Mouse (Mus musculus) erythroblast, embryonic 14.5 days (primary cell): Measurements from ENCODE around the gene Smad3.

ENCODE experiments used
- GATA1 ChIP-seq: IDR thresholded peaks from 2 replicates; pipeline ENCODE4 v1.6.1; 2012; ENCODE audit warnings: low read length, inconsistent platforms, mixed read lengths
- TAL1 ChIP-seq: IDR thresholded peaks from 3 replicates; pipeline ENCODE4 v1.6.1; 2012; ENCODE audit warnings: low read length, inconsistent platforms, mixed read lengths

GRCm38 (mm10) chr9:63612565-63613515 lies 145.0 kb downstream of the Smad3 start:
- no peak for TF ChIP-seq GATA1
- no peak for TF ChIP-seq TAL1
